Mouse (Mus musculus) heart, postnatal 25 days (tissue): Measurements from ENCODE around the gene Pdzrn3. TPM values are rescaled to one million over a fixed set of nuclear protein-coding genes. Genes with fewer than 3 reads are reported as not detected.

Source experiments
- DNase-seq: peaks from one replicate; pipeline ENCODE4 v3.0.0; 2022; ENCODE audit warnings: low spot score
- intact Hi-C: fragments of 180-260 bp; cut with DNase I; formaldehyde crosslinking; loops from one replicate; pipeline ENCODE4 v1.15.1; 2025
- total RNA-seq, 2 experiments: library from RNA; stranded (reverse); gene quantifications; 2 replicates each; pipeline ENCODE4 v1.2.3; 2021

Gene Pdzrn3
- total RNA-seq, 2 experiments from 2014 or later, result 28.6 to 35.5 TPM

DNA sequence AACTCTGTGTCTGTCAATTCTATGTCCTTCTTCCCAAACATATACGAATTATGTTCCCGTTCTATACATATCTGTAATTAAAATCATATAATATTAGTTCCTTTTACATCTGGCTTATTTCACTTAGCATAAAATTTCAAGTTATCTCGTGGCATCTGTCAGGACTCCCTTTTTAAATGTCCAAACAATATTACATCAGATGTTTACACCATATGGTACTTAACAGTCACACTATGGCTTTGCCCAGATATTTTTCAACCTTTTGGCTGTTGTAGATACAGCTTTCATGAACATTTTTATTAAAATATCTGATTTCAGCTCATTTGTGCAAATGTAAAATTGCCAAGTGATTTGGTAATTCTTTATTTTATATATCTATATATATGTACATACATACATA is 242.3 kb downstream of the Pdzrn3 start:
- intact Hi-C loops, result no loop called here
- no peak for DNase-seq

DNA sequence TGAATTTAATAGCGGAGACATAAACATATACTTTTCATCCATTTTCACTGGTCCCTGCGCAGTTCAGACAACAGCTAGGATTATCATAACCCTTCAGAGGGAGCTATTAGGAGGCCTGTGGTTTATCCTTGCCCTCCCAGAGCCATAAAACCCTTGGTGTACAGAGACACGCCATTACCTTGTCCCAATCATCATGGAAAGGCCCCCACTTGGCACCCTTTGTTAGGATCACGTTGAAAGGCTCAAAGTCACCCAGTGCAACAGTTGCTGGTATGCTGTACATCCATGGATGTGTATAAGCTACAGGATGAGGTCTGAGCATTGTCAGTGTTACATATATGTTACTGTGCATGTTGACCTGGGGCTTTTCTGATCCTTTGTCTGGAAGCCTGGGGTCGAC is 252.3 kb downstream of the Pdzrn3 start:
- intact Hi-C loops, result no loop called here
- DNase-seq, result no peak

DNA sequence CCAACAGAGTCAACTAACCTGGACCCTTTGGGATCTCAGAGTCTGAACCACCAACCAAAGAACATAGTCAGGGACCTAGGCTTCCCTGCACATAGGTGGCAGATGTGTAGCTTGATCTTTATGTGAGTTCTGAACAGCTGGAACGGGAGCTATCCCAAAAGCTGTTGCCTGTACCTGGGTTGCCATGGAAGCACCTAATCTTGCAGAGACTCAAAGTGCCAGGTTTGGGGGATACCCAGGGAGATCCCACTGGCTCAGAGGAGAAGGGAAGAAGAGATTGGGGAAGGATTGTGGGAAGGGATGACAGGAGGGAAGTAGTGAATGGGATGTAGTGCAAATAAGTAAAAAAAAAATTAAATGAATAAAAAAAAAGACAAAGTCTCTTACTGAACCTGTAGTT is 268.7 kb downstream of the Pdzrn3 start:
- intact Hi-C loops, result no loop called here
- no peak for DNase-seq

DNA sequence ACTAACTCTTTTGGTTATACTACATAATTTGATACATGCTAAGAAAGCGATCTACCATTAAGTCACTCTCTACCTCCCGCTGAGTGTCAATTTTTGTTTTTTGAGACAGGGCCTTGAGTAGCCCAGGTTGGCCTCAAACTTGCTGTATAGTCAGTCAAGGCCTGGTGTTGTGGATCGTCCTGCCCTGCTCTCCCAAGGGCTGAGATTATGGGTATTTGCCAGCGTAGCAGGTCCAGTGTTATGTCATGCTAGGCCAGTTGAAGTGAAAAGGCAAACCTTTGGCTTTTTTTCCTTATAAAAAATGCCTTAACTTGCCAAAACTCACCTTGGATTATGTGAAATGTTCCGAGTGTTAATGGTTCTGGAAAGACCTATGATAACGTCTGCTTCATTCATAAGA is 274.2 kb downstream of the Pdzrn3 start:
- intact Hi-C loops, result no loop called here
- no peak for DNase-seq

DNA sequence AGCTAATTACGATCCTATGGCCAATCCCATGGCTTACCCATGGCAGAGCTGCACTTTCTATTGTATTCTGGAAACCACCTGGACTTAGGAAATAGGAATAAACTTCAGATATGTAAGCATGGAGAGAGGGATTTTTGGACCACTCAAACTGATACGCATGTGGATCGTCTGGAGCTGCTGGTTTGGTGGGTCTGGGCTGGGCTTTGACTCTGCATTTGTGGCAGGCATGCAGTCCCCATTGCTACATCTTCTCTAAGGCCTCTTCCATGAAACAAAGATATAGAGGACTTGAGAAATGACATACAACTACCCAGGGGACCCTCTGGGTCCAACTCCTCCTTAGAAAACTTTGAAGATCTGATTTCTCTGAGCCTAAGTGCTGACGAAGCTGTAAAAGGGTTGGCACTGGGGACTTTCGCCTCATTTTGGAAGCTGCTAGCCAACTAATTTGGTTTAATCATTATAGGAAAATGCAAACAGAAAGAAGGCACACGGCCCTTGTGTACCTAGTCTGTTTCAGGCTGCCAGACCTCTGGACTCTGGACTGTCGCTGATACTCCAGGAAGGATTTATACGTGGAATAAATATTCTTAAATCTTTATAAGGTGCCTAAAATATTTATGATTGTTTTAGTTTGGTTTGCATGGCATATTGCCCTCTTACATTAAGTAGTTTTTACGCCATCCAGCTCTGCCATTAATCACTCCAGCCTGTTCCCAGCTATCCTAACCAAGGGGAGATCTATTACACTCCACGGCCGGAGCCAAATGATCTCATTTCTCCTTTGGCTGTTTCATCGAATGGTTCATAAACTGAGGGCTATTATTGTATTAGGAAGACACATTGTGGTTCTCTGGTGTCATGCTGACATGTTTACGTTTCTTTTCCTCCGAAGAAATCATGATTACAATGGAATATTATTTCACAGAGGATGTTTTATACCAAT is 275.7 kb downstream of the Pdzrn3 start:
- intact Hi-C loops, result no loop called here
- DNase-seq, result no peak
